Mouse (Mus musculus) forebrain, embryonic 13.5 days (tissue): Measurements from ENCODE around the gene Glrx3. TPM values are rescaled to one million over a fixed set of nuclear protein-coding genes. Genes with fewer than 3 reads are reported as not detected.

Source experiments
- ATAC-seq: fragments of 200-750 bp; cut with Nextera tagmentation; 2 replicates; pipeline ENCODE4 v1.8.0; 2017
- H3K27ac ChIP-seq: fragments of 300-500 bp; sonication (generic); 2 replicates; pipeline ENCODE4 v1.5.1; 2015; ENCODE audit warnings: inconsistent platforms, mild to moderate bottlenecking, moderate library complexity
- H3K27me3 ChIP-seq: fragments of 300-500 bp; sonication (generic); 2 replicates; pipeline ENCODE4 v1.6.1; 2015; ENCODE audit warnings: mild to moderate bottlenecking, inconsistent platforms
- H3K36me3 ChIP-seq: fragments of 300-500 bp; sonication (generic); 2 replicates; pipeline ENCODE4 v1.6.1; 2015; ENCODE audit warnings: mild to moderate bottlenecking, inconsistent platforms; ENCODE audit not compliant: poor library complexity, severe bottlenecking
- H3K4me1 ChIP-seq: fragments of 300-500 bp; sonication (generic); 2 replicates; pipeline ENCODE4 v1.6.1; 2015; ENCODE audit warnings: inconsistent platforms
- H3K4me2 ChIP-seq: fragments of 300-500 bp; sonication (generic); 2 replicates; pipeline ENCODE4 v1.6.1; 2015; ENCODE audit warnings: inconsistent platforms, mild to moderate bottlenecking, moderate library complexity
- H3K4me3 ChIP-seq: fragments of 300-500 bp; sonication (generic); 2 replicates; pipeline ENCODE4 v1.5.1; 2015; ENCODE audit warnings: mild to moderate bottlenecking, inconsistent platforms
- H3K9ac ChIP-seq: fragments of 300-500 bp; sonication (generic); 2 replicates; pipeline ENCODE4 v1.6.1; 2015; ENCODE audit warnings: mild to moderate bottlenecking, inconsistent platforms
- H3K9me3 ChIP-seq: fragments of 300-500 bp; sonication (generic); replicated peaks from 2 replicates; pipeline ENCODE4 v1.6.1; 2016; ENCODE audit warnings: inconsistent platforms
- WGBS: fragments of 180-500 bp; shearing (Covaris S2); methylation state at CpG from one replicate; pipeline ENCODE4 v1.1.7; 2015; 5-methylcytosine and 5-hydroxymethylcytosine counted together
- polyA plus RNA-seq: library from polyadenylated mRNA; unstranded; fragments of >200 nt; fragmentation: Nextera tagmentation; extraction: Ambion mirVana; gene quantifications from 2 replicates; pipeline ENCODE4 v1.2.1, GENCODE M21; 2015

Glrx3 gene
- polyA plus RNA-seq = 292 and 315 TPM in 2 replicates

DNA sequence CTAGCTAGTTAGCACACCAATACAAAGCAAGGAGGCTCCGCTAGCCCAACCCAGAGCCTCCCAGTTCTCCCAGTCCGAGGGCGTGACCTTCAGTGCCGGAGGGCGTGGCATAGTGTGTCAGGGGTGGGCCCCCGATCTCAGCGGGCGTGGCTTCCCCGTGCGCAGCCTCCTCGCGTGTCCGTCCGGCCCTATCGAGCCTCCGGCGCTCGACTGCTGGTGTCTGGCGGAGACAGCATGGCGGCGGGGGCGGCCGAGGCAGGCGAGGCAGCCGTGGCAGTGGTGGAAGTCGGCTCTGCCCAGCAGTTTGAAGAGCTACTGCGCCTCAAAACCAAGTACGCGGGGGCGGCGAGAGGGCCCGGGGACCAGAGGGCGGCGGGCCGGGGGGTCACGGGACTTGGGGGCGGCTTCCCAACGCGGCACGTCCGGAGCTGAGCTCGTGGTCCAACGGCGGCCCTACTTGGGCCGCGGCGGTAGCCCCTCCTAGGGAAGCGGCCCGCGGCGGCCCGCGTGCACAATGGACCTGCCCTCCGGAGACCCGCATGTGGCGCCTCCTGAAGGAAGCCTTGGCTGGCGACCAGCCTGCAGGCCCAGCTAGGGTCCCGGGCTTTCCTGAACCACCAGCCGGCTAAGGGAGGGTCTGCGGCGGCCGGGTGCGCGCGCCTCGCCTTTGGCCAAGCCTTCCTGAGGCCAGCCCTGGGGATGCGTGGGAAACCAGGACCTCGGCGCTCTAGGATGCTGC is at the start of gene Glrx3:
Gene Glrx3 (plus strand): TSS at position 175 of the 739 bp plus-strand sequence.
- H3K27ac ChIP-seq = peak within 1 kb of the TSS; percentile 88
- H3K4me3 ChIP-seq = peak within 1 kb of the TSS; percentile 97
- ATAC-seq = peak; percentile 95
- peak within 1 kb of the TSS; percentile 72 for H3K4me2 ChIP-seq
- peak within 1 kb of the TSS; percentile 93 for H3K9ac ChIP-seq
- peaks cover 24% of the 10 kb centered on the region for H3K4me1 ChIP-seq
- no peaks in the 10 kb centered on the region for H3K36me3 ChIP-seq
- no peaks in the 10 kb centered on the region for H3K9me3 ChIP-seq
- WGBS = under 1% methylated on average over 68 of the region's 69 CpGs
- H3K27me3 ChIP-seq = no peaks in the 10 kb centered on the region

DNA sequence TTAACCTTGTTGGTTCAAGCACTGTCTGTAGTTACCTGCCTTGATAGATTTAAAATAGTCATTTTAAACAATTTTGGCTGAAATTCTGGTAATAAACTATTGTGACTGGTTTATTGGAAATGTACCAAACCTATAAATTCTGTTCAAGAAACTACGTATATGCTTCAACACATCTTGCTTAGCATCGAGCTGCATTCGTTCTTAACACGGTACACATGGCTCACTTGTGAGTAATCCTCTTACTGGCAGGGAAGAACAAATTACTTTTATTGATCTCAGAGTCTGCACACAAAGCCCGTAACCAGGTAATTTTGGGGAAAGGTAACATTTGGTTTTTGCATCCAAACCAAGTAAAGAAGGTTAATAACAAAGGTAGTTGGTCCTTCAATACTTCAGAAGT is 49.6 kb upstream of the Glrx3 start:
- no peaks in the 10 kb centered on the region for H3K4me1 ChIP-seq

DNA sequence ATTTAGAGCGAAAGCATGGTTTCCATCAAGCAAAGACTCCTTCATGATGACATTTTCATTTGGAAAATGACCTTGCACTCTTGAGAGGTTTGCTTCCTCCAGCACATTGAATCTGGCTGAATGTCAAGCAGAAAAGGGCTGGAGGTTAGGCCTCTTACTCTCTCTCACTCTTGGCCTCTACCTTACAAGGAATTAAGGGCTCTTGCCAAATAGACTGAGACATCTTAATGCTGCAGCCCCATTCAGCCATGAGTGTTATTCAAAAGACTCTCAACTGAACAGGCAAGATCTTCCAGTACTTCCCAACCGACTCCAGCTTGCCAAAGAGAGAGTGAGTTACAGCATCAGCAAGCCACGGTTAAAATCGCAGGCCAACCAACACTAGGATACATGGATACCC is 42.0 kb upstream of the Glrx3 start:
- Histone ChIP-seq H3K4me1 (no peaks in the 10 kb centered on the region), H3K9ac (no peak overlapping the region), H3K36me3 (no peaks in the 10 kb centered on the region), H3K4me3 (no peak overlapping the region), H3K4me2 (no peak overlapping the region), H3K27me3 (no peaks in the 10 kb centered on the region), H3K9me3 (no peaks in the 10 kb centered on the region), H3K27ac (no peak overlapping the region)
- 87% methylated on average over 4 of the region's 4 CpGs for WGBS
- no peak for ATAC-seq

More for the DNA sequence above, 49.6 kb upstream of the Glrx3 start:
- Histone ChIP-seq H3K36me3 (no peaks in the 10 kb centered on the region), H3K27me3 (no peaks in the 10 kb centered on the region), H3K4me2 (no peak overlapping the region), H3K4me3 (no peak overlapping the region), H3K9ac (no peak overlapping the region), H3K9me3 (no peaks in the 10 kb centered on the region), H3K27ac (no peak overlapping the region)
- WGBS = 89% methylated on average over 5 of the region's 5 CpGs
- ATAC-seq = no peak

DNA sequence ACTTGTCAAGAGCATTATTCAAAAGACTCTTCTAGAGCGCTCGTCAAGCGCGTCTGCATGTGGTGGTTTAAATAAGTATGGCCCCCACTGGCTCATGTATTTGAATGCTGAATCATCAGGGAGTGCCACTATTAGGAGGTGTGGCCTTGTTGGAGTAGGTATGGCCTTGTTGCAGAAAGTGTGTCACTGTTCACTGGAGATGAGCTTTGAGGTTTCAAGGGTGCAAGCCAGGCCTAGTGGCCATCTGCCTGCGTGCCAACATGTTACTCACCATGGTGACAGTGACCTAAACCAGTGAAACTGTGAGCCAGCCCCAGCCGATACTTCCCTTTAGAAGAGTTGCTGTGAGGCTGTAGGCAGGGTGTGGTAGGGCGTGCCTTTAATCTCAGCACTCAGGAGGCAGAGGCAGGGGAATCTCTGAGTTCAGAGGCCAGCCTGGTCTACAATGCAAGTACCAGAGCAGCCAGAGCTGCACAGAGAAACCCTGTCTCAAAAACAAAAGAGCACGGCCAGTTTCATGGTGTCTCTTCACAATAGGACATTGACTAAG is 40.0 kb upstream of the Glrx3 start:
- Histone ChIP-seq H3K27ac (no peak overlapping the region), H3K4me1 (no peaks in the 10 kb centered on the region), H3K4me3 (no peak overlapping the region), H3K4me2 (no peak overlapping the region), H3K27me3 (no peaks in the 10 kb centered on the region), H3K9ac (no peak overlapping the region), H3K9me3 (no peaks in the 10 kb centered on the region), H3K36me3 (no peaks in the 10 kb centered on the region)
- WGBS = 88% methylated on average over 8 of the region's 8 CpGs
- ATAC-seq = no peak

DNA sequence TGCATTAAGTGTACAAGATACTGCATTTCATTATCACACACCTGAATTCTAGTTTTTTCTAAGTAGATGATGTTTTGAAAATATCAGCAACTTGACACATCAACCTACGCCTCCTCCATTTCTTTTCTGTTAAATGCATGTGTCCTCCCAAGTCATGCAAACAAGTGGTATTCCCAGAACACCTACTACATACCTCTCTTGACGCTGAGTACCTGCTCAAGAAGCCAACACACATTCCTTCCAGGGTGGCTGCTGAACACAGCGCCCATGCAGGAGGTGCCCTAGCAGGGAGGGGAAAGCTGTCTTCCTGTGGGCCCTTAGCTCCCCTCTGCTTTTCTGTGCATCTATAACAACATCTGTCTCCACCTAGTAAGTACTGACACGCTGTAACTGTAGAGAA is 38.4 kb upstream of the Glrx3 start:
- whole genome bisulfite sequencing = 94% methylated on average over 4 of the region's 4 CpGs
- Histone ChIP-seq H3K27me3 (no peaks in the 10 kb centered on the region), H3K4me3 (no peak overlapping the region), H3K36me3 (no peaks in the 10 kb centered on the region), H3K9ac (no peak overlapping the region), H3K4me1 (no peaks in the 10 kb centered on the region), H3K4me2 (no peak overlapping the region), H3K9me3 (no peaks in the 10 kb centered on the region), H3K27ac (no peak overlapping the region)
- ATAC-seq = no peak

DNA sequence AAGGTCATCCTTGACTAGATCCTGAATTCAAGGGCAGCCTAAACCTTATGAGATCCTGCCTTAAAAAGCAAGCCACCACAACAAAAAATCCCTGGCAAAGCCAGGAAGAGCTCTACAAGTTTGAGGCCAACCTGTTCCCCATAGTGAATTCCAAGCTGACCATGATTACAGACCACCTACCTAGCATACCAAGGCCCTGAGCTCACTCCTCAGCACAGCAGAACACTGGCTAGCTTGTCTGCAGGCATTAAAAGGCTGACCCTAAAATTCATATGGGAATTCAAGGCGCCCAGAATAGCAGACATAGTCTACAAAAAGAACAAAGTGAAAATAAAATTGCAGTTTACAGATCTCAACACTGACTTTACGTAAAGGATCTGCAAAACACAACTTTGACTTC is 33.3 kb upstream of the Glrx3 start:
- Histone ChIP-seq H3K9ac (no peak overlapping the region), H3K4me3 (no peak overlapping the region), H3K27me3 (no peaks in the 10 kb centered on the region), H3K27ac (no peak overlapping the region), H3K4me1 (no peaks in the 10 kb centered on the region), H3K9me3 (no peaks in the 10 kb centered on the region), H3K36me3 (no peaks in the 10 kb centered on the region), H3K4me2 (no peak overlapping the region)
- 86% methylated on average over 2 of the region's 2 CpGs for WGBS
- no peak for ATAC-seq

DNA sequence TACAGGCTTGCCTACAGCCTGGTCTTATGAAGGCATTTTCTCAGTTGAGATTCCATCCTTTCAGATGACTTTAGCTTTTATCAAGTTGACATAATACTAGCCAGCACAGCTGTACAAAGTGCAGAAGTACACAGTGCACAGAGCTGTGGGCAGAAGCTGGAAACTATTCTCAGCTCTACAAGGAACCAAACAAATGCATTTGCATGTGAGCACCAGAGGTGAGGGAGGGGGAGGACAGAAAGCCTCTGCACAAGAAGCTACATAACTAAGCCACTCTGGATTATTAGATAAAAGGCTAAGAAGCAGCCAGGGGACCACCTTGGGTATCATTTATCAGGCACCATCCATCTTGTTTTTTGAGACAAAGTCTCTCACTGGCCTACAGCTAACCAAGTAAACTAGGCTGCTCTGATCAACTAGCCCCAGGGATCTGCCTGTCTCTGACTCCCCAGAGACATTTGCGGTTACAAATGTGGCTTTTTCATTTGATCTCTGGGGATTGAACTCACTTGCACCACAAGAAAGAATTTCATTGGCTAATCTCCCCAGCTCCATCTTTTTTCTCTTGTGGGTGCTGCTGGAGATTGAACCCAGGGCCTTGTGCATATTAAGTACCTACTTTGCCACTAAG is 29.9 kb upstream of the Glrx3 start:
- 92% methylated on average over 1 of the region's 1 CpGs for WGBS
- no peaks in the 10 kb centered on the region for H3K36me3 ChIP-seq
- ATAC-seq = no peak
- no peak overlapping the region for H3K4me2 ChIP-seq
- peaks cover 7% of the 10 kb centered on the region for H3K4me1 ChIP-seq
- H3K9ac ChIP-seq = no peak overlapping the region
- no peak overlapping the region for H3K27ac ChIP-seq
- H3K9me3 ChIP-seq = no peaks in the 10 kb centered on the region
- no peak overlapping the region for H3K4me3 ChIP-seq
- H3K27me3 ChIP-seq = no peaks in the 10 kb centered on the region

DNA sequence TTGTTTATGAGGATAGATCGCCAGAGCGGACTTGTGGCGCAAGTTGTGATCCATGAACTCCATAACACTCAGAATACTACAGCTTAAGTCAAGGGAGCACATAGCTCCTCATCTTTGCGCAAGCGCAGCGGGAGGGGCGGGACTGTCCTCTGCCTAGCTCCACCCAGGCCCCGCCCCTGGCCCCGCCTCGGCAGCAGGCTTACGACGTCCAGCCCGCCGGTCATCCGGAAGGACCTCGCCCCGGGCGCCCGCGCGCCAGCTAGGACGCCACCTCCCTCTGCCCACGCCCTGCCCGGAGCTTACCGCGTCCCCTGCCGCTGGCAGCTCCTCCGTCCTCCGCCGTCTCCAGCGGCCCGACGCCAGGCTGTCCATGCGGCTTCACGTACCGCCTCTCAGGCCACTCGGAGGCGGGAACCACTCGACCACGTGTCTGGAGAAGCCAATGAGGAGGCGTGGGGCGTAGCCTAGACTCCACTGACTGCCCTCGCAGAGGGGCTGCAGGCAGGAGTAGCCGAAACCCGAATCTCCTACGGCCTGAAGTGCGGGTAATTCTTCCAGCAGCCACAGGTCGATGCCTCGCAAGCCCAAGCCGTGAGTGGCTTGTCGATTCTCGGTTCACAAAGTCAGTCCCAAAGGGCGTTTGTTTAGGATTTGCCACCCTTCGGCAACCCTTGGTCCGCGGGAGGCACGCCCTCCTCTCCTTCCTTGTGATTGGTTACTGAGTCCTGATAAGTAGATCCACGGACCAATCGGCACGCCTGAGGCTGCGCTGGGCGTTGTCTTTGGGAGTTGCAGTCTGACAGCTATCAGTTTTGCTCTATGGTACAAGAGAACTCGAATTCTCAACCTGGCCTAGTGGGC is 26.8 kb upstream of the Glrx3 start, which contains the start of gene 9430038I01Rik:
Gene 9430038I01Rik (minus strand): TSS at position 426 of the 861 bp plus-strand sequence.
- no peaks in the 10 kb centered on the region for H3K36me3 ChIP-seq
- peaks cover 7% of the 10 kb centered on the region for H3K4me1 ChIP-seq
- H3K27ac ChIP-seq = peak within 1 kb of the TSS; percentile 79; the same call in 1 of the 2 replicates
- H3K9me3 ChIP-seq = no peaks in the 10 kb centered on the region
- H3K9ac ChIP-seq = peak within 1 kb of the TSS; percentile 68
- H3K4me3 ChIP-seq = peak within 1 kb of the TSS; percentile 74
- peak; percentile 99 for ATAC-seq
- under 1% methylated on average over 63 of the region's 63 CpGs for WGBS
- H3K27me3 ChIP-seq = no peaks in the 10 kb centered on the region
- H3K4me2 ChIP-seq = peak within 1 kb of the TSS; percentile 69

DNA sequence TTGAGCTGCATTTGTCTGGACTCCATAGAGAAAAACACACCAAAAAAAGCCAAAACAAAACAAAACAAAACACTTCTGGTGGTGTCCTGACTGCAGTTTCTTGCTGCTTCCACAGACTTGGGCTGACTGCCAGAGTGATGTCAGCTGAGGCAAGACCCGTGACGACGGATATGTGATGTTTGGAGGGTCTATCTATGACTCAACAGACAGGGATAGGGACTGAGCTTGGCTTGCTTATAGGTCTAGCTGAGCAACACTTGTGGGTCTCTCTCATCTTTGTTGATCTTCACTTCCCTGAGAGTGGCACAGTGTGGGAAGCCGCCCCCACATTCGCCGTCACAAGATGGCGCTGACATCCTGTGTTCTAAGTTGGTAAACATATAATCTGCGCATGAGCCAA is 22.7 kb upstream of the Glrx3 start:
- peaks cover 5% of the 10 kb centered on the region for H3K4me1 ChIP-seq
- no peak for ATAC-seq
- H3K4me2 ChIP-seq = no peak overlapping the region
- H3K27me3 ChIP-seq = no peaks in the 10 kb centered on the region
- H3K4me3 ChIP-seq = no peak overlapping the region
- H3K9ac ChIP-seq = no peak overlapping the region
- H3K36me3 ChIP-seq = no peaks in the 10 kb centered on the region
- WGBS = 87% methylated on average over 8 of the region's 8 CpGs
- no peaks in the 10 kb centered on the region for H3K9me3 ChIP-seq
- H3K27ac ChIP-seq = no peak overlapping the region

DNA sequence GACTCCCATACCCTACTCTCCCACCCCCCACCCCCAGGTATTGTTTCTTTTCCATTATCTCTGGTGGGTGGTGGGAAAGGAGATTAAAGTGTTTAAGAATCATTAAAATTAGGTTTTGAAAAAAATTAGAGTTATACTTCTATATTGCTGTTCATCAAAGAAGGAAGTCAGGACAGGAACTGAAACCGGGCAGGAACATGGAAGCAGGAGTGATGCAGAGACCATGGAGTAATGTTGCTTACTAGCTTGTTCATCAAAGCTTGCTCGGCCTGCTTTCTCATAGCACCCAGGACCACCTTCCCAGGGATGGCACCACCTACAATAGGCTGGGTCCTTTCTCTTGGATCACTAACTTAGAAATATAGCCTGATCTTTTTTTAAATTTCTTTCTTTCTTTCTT is 16.9 kb upstream of the Glrx3 start:
- Histone ChIP-seq H3K27ac (no peak overlapping the region), H3K9me3 (no peaks in the 10 kb centered on the region), H3K4me2 (no peak overlapping the region), H3K4me3 (no peak overlapping the region), H3K27me3 (no peaks in the 10 kb centered on the region), H3K9ac (no peak overlapping the region), H3K36me3 (no peaks in the 10 kb centered on the region), H3K4me1 (no peaks in the 10 kb centered on the region)
- ATAC-seq = no peak
- 83% methylated on average over 2 of the region's 2 CpGs for WGBS

DNA sequence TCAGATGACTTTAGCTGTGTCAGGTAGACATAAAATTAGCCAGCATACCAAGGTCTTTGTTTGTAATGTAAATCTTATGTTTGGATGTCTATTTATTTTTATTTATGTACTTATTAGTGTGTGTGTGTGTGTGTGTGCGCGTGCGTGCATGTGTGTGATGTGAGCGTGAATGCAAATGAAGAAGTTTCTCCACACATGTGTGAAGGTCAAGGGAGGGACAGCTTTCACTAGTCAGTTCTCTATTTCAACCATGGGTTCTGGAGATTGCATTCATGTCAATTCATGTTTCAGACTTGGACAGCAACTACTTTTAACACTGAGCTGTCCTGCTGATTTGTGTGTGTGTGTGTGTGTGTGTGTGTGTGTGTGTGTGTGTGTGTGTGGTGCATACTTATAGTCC is 16.2 kb upstream of the Glrx3 start:
- Histone ChIP-seq H3K4me3 (no peak overlapping the region), H3K27ac (no peak overlapping the region), H3K9ac (no peak overlapping the region), H3K36me3 (no peaks in the 10 kb centered on the region), H3K9me3 (no peaks in the 10 kb centered on the region), H3K4me1 (no peaks in the 10 kb centered on the region), H3K27me3 (no peaks in the 10 kb centered on the region), H3K4me2 (no peak overlapping the region)
- ATAC-seq = no peak
- 97% methylated on average over 4 of the region's 4 CpGs for WGBS

DNA sequence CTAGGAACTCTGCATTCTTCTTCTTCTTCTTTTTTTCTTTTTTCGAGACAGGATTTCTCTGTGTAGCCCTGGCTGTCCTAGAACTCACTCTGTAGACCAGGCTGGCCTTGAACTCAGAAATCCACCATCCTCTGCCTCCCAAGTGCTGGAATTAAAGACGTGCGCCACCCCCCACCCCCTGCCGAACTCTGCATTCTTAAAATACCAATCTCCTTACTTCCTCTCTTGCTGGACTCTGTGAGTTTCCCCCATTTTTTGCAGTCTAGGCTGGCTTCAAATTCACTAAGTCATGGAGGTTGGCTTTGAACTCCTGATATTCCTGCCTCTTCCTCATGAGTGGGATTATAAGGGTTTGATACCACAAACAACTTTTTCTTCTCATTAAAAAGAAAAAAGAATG is 10.7 kb upstream of the Glrx3 start:
- no peak for ATAC-seq
- H3K4me1 ChIP-seq = peaks cover 6% of the 10 kb centered on the region
- H3K36me3 ChIP-seq = no peaks in the 10 kb centered on the region
- H3K4me2 ChIP-seq = no peak overlapping the region
- H3K27ac ChIP-seq = no peak overlapping the region
- no peaks in the 10 kb centered on the region; the same call in 1 of the 2 replicates for H3K27me3 ChIP-seq
- WGBS = 76% methylated on average over 4 of the region's 4 CpGs
- no peaks in the 10 kb centered on the region for H3K9me3 ChIP-seq
- H3K4me3 ChIP-seq = no peak overlapping the region
- no peak overlapping the region for H3K9ac ChIP-seq
